Mouse (Mus musculus): Measurements from ENCODE around the gene Npas3.

- TF ChIP-seq CTCF (IDR thresholded peaks at IDR 0.05; ENCODE audit: low read depth, low read length) (no peak), POLR2A (IDR thresholded peaks at IDR 0.05; ENCODE audit: extremely low read depth, insufficient read depth, low read length) (no peak)
Observed at GRCm38 (mm10) chr12:53321018-53321417, 72.5 kb downstream of the Npas3 start.
